Mouse (Mus musculus) MEL-GATA-1-ER (cell line): ENCODE results near the gene Arhgef1.
"Not testable (repeated sequence)": the region's sequence is repeated elsewhere in the genome, so short reads cannot be mapped to it uniquely, and the experiment has no call there.

Experiments used
- DNase-seq: peaks from one replicate; pipeline ENCODE4 v3.0.0-alpha.2; 2012; ENCODE audit warnings: low read depth; ENCODE audit errors: extremely low read depth

Arhgef1 gene

DNA sequence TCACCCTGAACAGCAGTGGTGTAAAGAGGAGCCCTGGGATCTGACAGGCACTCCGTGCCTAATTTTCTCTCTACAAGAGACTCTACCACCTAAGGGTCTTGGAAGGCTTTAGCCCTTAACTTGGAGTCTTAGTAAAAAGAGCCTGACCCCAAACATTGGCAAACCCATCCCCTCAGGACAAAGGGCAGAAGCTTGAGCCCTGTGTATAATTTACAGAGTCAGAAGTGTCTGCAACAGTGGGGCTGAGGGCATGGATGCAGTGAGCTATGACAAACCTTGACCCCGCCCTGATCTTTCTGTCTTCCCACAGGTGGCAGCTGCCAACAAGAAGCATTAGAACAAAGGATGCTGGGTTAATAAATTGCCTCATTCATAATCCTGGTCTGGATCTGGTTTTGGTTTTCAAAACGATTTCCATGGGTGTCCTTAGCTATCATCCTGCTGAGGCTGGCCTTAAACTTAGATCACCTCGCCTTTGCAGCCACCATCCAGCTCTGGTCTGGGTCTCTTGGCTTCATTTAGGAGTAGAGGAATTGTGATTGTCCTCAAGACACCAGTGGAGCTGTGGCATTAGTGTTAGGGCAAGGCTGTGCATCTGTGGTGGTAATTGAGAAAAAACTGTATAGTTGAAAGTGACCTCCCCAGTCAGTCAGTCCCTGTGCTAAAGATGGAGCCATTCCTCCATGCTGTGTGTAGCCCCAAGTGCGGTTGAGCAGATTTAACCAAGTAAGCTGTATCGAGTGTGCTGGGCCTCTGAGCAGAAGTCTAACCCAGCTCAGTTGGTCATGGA, 13.1 kb upstream of the Arhgef1 start:
- no peak for DNase-seq

DNA sequence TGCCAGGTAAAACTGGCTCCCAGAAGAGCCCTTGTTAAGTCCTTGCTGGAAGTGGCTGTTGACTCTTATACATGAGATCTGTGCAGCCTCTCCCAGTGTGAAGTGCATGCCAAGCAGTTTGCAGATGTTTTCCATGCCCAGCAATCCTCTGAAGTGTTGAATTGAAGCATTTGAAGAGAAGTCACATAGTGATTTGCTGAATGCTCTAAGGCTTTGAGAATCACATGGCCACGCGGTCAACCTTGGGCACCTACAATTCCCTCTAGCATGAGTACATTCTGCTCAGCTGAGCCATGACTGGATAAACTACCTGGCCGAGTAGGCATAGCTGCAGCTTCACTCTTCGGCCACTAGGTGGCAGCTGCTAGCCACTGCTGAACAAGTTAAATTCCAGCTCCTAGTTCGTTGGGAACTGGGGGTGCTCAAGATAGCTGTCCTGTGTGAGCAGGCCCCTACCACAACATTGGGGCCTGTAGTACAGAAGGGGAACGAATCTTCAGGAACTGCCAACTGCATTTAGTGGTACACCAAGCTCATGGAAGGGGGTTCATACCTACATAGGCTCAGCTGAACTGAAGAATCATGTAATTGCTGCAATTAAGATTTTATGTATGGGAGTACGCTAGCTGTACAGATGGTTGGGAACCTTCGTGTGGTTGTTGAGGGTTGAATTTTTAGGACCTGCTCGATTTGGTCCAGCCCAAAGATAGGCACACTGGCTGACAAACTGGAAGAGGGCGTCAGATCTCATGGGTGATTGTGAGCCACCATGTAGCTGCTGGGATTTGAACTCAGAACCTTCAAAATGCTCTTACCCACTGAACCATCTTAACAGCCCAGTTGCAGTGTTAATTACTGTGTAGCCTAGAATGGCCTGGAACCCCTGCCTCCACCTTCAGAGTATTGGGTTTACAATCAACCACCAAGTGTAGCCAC, 12.2 kb upstream of the Arhgef1 start:
- DNase-seq: peak; percentile 77

DNA sequence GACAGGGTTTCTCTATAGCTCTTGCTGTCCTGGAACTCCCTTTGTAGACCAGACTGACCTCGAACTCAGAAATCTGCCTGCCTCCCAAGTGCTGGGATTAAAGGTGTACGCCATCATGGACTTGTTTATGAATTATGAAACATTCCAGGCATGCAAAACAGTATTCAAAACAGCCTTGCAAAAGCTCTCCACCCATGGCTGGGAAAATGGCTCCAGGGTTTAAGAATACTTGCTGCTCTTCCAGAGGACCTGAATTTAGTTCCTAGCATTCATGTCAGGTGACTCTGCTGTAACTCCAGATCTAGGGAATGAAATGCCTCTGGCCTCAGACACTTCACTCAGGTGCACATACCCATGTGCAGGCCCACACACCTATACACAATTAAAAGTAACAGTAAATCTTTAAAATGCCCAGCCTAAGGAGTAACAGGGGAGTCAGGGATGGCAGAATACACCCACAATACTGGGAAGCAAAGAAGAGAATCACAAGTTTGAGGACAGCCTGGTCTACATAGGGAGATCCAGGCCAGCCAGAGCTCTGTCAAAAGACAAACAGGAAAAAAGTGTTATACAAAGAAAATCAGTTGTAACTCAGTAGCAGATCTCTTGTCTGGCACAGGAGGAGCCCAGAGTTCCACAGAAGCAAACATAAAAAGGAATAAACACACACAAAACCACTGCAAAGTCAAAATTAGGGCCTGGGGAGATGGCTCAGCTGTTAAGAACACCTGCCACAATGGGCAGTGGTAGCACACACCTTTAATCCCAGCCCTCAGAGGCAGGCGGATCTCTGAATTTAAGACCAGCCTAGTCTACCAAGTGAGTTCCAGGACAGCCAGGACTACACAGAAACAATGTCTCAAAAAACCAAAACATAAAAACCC, 11.2 kb upstream of the Arhgef1 start:
- DNase-seq: no peak

DNA sequence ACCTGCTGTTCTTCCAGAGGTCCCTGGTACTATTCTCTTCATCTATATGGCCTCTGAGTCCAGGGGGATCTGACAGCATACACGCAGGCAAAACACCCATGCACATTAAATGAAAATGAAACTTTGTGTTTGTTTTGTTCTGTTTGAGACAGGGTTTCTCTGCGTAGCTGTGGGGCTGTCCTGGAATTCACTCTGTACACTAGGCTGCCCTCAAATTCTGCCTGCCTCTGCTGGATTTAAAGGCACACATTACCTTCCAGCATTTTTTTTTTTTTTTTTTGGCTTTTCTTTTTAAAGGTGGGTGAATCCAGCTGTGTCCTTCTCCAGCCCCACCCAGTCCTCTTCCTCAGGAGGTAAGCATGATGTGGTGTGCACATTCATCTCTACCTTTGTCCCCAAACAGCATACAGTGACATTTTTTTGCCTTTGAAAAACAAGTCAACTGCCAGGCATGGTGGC, 10.6 kb upstream of the Arhgef1 start:
- DNase-seq: no peak

DNA sequence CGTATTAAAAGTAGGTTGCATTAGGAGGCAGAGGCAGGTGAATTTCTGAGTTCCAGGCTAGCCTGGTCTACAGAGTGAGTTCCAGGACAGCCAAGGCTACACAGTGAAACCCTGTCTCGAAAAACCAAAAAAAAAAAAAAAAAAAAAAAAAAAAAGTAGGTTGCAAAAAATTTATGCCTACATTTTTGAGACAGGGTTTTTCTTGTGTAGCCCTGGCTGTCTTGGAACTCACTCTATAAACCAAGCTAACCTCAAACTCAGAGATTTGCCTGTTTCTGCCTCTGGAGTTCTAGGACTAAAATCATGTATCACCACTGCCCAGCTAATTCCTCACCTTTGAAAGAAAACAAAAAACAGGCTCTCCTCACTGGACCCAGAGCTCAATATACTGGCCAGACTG, 7.0 kb upstream of the Arhgef1 start:
- not testable (repeated sequence) for DNase-seq

DNA sequence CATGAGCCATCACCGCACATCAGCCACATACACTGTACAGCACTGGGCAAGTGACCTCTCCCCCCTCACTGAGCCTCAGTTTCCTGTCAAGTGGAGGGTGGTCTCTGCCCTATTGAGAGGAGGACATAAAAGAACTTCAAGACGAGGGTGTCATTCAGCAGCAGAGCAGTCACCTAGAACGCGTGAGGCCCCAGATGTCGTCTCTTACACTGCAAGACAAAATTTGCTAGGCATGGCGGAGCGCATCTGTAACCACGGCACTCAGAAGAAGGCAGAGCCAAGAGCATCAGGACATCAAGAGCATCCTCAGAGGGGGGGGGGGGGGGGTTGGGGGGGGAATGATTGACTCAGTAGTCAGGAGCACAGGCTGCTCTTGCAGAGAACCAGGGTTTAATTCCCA, 6.4 kb upstream of the Arhgef1 start:
- DNase-seq: no peak

DNA sequence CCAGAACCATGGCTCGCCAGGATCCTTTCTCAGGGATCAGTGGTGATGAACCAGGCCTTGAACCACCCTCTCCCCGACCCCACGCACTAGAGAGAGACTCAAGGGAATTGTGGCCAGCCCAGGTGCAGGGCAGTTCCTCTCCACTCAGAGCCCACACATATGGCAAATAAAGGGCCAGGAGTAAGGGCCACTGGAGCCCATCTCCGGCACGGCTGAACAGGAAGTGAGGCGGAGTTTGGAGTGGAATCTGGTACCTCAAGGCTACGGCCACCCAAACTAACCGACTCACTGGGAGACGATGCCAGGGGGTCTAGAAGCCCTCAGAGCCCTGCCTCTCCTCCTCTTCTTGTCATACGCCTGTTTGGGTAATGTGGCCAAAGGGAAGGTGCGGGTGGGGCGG, 5.5 kb upstream of the Arhgef1 start, which contains the start of gene Cd79a:
Gene Cd79a (plus strand): TSS at position 158 of the 400 bp plus-strand sequence.
- DNase-seq: no peak

DNA sequence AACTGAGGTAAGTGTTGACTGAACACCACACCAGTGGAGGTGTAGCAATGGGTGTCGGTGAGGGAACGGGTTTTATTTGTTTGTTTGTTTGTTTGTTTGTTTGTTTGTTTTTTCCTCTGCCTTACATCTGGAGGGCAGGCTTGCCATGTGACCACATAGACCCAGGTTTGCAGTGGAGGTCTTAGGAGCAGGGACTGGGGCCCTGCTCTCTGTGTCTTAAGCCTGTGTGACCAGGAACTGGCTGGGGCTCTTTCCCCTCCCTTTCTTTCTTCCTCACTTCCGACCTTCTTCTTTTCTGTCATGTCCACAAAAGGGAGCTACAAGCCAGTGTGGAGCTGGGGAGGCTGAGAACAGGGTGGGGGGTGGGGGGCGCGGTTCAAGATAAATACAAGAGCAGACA, 4.8 kb upstream of the Arhgef1 start:
- no peak for DNase-seq

DNA sequence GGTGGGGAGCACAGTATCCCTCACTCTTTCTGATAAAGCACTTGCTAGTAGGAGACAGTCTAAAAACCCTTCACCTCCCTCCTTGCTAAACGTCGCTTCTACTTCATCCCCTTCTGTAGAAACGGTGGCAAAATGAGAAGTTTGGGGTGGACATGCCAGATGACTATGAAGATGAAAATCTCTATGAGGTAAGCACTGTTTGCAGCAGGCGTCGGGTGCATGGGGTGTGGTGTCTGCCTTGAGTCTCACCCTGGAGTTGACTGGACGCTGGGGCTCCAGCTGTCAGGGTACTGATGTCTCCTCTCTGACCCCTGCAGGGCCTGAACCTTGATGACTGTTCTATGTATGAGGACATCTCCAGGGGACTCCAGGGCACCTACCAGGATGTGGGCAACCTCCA, 1.6 kb upstream of the Arhgef1 start:
- DNase-seq: no peak

DNA sequence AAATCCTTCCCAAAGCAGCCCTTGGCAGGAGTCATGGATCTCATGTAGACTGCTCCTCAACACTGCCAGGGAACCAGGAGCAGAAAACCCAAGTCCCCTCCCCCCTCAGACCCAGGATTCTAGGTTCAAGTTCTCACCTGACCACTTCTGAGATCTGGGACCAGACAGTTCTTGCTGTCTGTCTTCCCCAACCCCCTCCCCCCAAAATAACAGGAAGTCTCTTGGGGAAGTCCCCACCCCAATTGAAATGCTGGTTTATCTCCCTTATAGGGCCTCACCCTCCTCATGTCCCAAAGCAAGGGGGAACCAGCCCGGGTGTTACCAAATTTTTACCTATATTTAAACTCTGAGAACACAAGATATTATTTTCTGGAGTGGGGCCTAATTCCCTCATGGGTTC, 870 bp upstream of the Arhgef1 start:
- DNase-seq: peak; percentile 78

DNA sequence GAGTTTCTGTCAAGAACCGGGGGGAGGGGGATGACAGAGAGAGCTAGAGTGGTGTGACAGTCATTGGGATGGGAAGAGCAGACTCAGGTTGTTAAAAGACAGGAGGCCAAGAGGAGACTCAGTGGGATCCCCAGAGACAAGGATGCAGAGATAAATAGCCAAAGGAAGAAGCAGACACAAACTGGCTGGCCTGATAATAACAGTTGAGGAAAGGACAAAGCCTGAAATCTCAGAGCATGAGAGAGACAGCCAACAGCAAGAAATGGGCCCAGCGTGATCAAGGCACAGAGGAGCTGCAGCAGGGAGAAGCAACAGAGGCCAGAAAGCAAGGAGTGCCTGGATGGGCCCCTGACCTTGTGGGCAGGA, 465 bp upstream of the Arhgef1 start:
- no peak for DNase-seq

DNA sequence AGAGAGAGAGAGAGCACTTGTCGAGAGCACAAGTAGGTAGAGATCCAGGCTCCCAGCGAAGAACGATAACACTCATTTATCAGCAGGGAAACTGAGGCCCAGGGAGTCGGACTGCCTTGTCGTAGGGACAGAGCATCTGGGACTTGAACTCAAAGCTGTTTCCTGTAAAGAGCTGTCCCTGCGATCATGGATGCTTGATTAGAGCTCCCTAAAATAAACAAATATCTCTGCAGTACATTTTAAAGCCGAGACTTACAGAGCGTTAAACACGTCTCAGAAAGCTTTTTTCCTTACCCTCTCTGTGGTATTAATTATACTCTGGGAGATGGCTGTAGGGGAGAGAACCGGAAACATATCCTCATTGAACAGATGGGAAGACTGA, 723 bp downstream of the Arhgef1 start:
- no peak for DNase-seq

DNA sequence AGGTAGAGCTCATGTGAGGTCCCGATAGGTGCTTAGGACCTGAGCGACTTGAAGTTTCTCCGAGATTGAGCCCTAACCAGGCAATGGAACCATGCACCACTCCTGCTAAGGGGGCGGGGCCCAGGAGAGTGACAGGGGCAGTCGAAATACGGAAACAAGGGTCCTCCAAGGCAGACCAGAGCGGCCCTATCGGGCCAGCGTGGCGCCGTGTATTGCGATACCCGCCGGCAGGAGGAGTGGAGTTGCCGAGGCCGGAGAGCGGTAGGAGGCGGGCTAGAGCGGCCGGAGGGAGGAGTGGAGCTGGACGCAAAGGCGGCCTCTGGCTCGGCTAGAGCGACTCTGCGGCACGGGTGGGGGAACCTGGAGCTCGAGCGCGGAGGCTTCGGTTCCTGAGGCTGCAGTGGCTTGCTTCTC, 1.4 kb downstream of the Arhgef1 start:
- DNase-seq: peak; percentile 93

DNA sequence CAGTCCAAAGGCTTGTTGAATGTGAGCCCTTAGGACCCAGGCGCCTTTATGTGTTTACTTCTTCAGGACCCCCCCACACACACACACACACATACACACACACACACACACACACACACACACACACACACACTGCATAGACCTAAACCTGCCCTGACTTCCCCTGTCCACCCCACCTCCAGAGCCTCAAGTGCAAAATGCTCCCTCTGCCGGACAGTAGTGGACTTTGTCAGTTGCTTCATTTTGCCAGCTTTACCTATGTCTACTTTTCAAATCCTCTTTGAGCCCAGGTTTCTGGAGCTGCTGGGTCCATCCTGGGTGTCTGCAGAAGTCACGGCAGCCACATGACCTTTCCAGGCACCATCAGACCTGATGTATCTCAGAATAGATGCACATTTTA, 2.2 kb downstream of the Arhgef1 start:
- DNase-seq: no peak

DNA sequence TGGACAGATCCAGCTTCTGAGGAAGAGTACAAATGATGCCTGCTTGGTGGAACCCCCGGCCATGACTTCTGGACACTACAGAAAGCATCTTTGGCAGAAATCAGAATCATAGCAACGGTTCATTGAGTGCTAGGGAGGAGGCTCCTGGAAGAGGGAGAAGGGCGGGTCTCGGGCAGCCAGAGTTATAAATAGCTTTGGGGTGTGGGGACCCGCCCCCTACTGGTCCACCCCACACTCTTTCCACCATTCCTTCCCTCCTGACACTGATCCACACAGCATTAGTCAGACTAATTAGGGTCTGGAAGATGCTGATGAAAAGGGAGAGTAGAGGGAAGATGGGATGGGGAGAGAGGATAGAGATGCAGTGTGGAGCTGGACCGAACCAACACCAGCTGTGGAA, 3.8 kb downstream of the Arhgef1 start:
- DNase-seq: no peak

DNA sequence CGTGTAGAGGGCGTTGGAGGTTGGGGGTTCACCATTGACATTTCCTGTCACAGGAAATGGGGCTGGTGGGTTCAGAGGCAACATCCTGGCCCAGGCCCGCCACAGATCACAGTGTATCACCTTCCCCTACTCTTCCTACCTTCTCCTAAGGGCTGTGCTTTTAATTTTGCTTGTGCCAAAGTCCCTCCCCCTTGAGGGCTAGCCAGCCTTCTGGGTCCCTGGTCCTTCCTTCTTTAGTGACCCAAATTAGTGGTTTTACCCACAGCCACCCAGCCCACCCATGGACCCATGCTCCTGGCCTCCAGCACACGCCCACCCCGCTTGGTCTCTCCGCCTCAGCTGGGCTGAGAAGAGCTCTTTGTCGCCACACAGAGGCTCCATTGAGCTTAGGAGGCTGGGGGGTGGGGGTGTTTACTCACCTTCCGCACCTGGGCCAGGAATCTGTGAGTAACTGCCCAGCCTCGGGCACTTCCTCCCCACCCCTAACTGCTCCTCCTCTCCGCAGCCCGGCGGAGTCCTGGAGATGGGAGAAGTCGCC, 4.6 kb downstream of the Arhgef1 start:
- DNase-seq: no peak

DNA sequence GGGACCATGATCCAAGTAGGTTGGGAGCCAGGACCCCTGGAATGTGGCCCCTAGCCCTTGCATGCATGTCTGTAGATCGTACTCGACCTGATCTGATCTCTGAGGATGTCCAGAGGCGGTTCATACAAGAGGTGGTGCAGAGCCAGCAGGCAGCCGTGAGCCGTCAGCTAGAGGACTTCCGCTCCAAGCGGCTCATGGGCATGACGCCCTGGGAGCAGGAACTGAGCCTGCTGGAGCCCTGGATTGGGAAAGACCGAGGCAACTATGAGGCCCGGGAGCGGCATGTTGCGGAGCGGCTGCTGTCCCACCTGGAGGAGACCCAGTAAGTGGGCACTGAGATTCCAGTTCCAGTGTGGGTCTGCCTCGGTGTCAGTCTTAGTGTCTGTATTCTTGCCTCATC, 9.8 kb downstream of the Arhgef1 start:
- DNase-seq: no peak

DNA sequence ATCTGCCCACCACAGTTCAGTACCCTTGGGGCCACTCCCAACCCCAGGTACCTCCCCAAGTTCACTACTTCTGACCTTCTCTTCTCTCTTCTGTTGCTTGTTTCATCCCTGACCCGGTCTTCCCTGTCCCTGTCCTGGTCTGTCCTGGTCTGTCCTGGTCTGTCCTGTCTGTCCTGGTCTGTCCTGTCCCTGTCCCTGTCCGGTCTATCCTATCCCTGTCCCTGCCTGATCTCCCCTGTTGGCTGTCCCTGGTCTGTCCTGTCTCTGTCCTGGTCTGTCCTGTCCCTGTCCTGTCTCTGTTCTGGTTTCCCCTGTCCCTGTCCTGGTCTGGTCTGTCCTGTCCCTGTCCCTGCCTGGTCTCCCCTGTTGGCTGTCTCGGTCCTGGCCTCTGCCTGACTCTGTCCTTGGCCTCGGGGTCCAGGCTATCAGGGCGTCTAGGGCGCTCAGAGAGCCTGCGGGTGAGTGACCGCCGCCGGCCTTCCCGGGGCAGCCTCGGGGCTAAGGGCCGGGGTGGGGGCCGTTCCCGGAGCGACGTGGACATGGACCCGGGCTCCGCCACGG, 16.1 kb downstream of the Arhgef1 start:
- no peak for DNase-seq

DNA sequence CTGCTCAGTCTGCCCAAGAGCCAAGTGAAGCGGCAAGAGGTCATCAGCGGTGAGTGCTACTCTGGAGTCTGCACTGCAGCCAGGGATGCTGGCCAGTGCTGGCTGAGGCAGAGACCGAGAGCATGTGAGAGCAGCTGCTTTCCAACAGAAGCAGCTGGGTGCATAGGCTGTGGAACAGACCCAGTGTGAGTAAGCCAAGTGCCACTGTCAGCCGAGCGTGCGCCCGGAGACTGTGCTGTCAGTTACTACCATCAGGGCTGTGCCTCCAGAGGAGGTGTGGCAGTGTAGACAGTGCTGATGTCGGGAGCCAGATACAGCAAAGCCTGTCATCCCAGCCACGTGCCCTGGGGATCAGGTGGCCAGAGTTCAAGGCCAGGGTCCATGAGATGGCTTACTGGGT, 17.0 kb downstream of the Arhgef1 start:
- no peak for DNase-seq

DNA sequence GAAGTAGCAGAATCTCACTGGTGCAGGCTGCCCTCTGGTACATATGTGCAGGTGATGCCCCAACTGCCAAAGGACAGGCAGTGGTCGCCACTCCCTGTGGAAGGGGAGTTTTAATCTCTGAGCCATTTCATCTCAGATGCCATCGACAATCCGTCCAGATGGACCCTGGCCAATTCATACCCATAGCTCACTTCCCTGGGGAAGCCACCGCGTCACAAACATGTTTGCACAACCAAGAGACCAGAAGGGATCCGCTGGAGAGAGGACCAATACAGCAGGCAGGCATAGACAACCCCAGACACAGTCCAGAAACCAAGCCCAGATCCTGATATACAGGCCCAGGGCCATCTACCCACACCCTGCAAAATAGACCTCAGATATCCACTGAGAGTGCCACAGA, 27.8 kb downstream of the Arhgef1 start:
- DNase-seq: no peak

DNA sequence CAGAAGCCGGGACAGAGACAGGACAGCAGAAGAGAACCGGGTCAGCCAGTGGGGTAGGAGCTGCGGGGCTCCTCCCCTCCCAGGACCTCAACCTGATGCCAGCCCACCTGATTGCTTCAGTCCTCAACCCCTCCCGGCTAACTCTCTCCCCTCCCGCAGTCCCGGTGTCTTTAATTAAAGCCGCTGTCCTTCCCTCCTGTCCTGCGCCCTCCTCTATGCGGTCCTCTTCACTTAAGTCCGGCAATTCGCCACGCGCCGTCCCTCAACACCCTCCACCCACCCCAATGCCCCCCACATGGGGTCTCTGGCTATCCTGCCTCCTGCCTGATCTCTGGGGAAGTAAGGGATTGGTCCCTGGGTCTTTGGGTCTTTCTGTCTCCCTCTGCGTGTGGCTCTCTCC, 28.9 kb downstream of the Arhgef1 start:
- DNase-seq: no peak
